Mouse (Mus musculus) MEL (cell line): Measurements from ENCODE around the gene Ccdc102a. TPM values are rescaled to one million over a fixed set of nuclear protein-coding genes. Genes with fewer than 3 reads are reported as not detected.

Experiments
- DNase-seq: peaks from one replicate; pipeline ENCODE4 v3.0.0; 2011; ENCODE audit warnings: low read depth, low spot score
- H3K27ac ChIP-seq: 2 replicates; pipeline ENCODE4 v1.5.1; 2012; ENCODE audit warnings: low read depth, mild to moderate bottlenecking, control low read depth, low read length, moderate library complexity; ENCODE audit not compliant: control insufficient read depth
- H3K27me3 ChIP-seq, 2 experiments: fragments of 150-350 bp in 1 of 2; sonication (generic) in 1 of 2; 2 replicates each; pipeline ENCODE4 v1.6.1; 2012; ENCODE audit warnings: low read length in 2 of 2, mild to moderate bottlenecking in 2 of 2, improper control_type of control experiment in 1 of 2, moderate library complexity in 1 of 2; ENCODE audit not compliant: insufficient read depth in 2 of 2, control insufficient read depth in 1 of 2
- H3K36me3 ChIP-seq, 2 experiments: 2 replicates each; pipeline ENCODE4 v1.6.1; 2012 to 2014; ENCODE audit warnings: low read length in 2 of 2, improper control_type of control experiment in 1 of 2, inconsistent platforms in 1 of 2, mild to moderate bottlenecking in 1 of 2; ENCODE audit not compliant: insufficient read depth in 2 of 2, control insufficient read depth in 1 of 2
- H3K4me1 ChIP-seq, 2 experiments: fragments of 150-350 bp in 1 of 2; sonication (generic) in 1 of 2; 2 replicates each; pipeline ENCODE4 v1.6.1; 2012; ENCODE audit warnings: low read length in 2 of 2, improper control_type of control experiment in 1 of 2, mild to moderate bottlenecking in 1 of 2; ENCODE audit not compliant: insufficient read depth in 2 of 2, control insufficient read depth in 1 of 2
- H3K4me3 ChIP-seq, 2 experiments: fragments of 150-350 bp in 1 of 2; sonication (generic) in 1 of 2; 2 replicates each; pipeline ENCODE4 v1.5.1; 2012; ENCODE audit warnings: low read depth in 2 of 2, low read length in 2 of 2, mild to moderate bottlenecking in 2 of 2, moderate library complexity in 2 of 2, control low read depth in 1 of 2, improper control_type of control experiment in 1 of 2; ENCODE audit not compliant: control insufficient read depth in 1 of 2, insufficient read depth in 1 of 2
- H3K79me2 ChIP-seq: 2 replicates; pipeline ENCODE4 v1.6.1; 2012; ENCODE audit warnings: mild to moderate bottlenecking, low read length, moderate library complexity; ENCODE audit not compliant: control insufficient read depth, poor library complexity, insufficient read depth
- H3K9ac ChIP-seq: 2 replicates; pipeline ENCODE4 v1.6.1; 2012; ENCODE audit warnings: low read depth, mild to moderate bottlenecking, control low read depth, low read length, moderate library complexity; ENCODE audit not compliant: control insufficient read depth, poor library complexity, severe bottlenecking
- H3K9me3 ChIP-seq: fragments of 150-350 bp; sonication (generic); replicated peaks from 2 replicates; pipeline ENCODE4 v1.6.1; 2012; ENCODE audit warnings: mild to moderate bottlenecking, low read length, improper control_type of control experiment, moderate library complexity; ENCODE audit not compliant: insufficient read depth
- BHLHE40 ChIP-seq: IDR thresholded peaks from 2 replicates; pipeline ENCODE4 v1.6.1; 2012; ENCODE audit warnings: low read depth, mild to moderate bottlenecking, inconsistent platforms, low read length, improper control_type of control experiment, borderline replicate concordance
- CHD2 ChIP-seq: IDR thresholded peaks from 2 replicates; pipeline ENCODE4 v1.6.1; 2011; ENCODE audit warnings: low read length, improper control_type of control experiment
- CTCF ChIP-seq, 3 experiments: IDR thresholded peaks in 2 of 3; conservative IDR thresholded peaks in 1 of 3; 2 replicates each; pipeline ENCODE4 v1.5.1; 2011 to 2012; ENCODE audit warnings: low read length in 3 of 3, low read depth in 2 of 3, mild to moderate bottlenecking in 2 of 3, improper control_type of control experiment in 1 of 3, inconsistent platforms in 1 of 3, mixed read lengths in 1 of 3, moderate library complexity in 1 of 3; ENCODE audit not compliant: control insufficient read depth in 1 of 3, insufficient read depth in 1 of 3, poor library complexity in 1 of 3, severe bottlenecking in 1 of 3
- ELF1 ChIP-seq: IDR thresholded peaks from 2 replicates; pipeline ENCODE4 v1.6.1; 2014; ENCODE audit warnings: low read depth, mild to moderate bottlenecking, inconsistent platforms, low read length, improper control_type of control experiment, moderate library complexity
- GATA1 ChIP-seq: IDR thresholded peaks from 2 replicates; pipeline ENCODE4 v1.6.1; 2011; ENCODE audit warnings: low read depth, low read length, improper control_type of control experiment
- MEF2A ChIP-seq: IDR thresholded peaks from 2 replicates; pipeline ENCODE4 v1.6.1; 2014; ENCODE audit warnings: low read depth, mild to moderate bottlenecking, inconsistent platforms, low read length, improper control_type of control experiment; ENCODE audit not compliant: poor library complexity, insufficient replicate concordance, severe bottlenecking; ENCODE audit errors: extremely low read depth
- MYB ChIP-seq: IDR thresholded peaks from 2 replicates; pipeline ENCODE4 v1.6.1; 2011; ENCODE audit warnings: mild to moderate bottlenecking, low read depth, low read length, improper control_type of control experiment
- RCOR1 ChIP-seq: IDR thresholded peaks from 2 replicates; pipeline ENCODE4 v1.6.1; 2012; ENCODE audit warnings: low read depth, mild to moderate bottlenecking, inconsistent platforms, low read length, improper control_type of control experiment
- SMC3 ChIP-seq: IDR thresholded peaks from 2 replicates; pipeline ENCODE4 v1.6.1; 2011; ENCODE audit warnings: low read depth, low read length, improper control_type of control experiment
- TAL1 ChIP-seq: IDR thresholded peaks from 2 replicates; pipeline ENCODE4 v1.6.1; 2012; ENCODE audit warnings: mild to moderate bottlenecking, inconsistent platforms, low read length, moderate library complexity, mixed read lengths
- ZC3H11A ChIP-seq: IDR thresholded peaks from 2 replicates; pipeline ENCODE4 v1.6.1; 2012; ENCODE audit warnings: low read depth, mild to moderate bottlenecking, inconsistent platforms, low read length, improper control_type of control experiment
- polyA plus RNA-seq, 2 experiments: library from polyadenylated mRNA; stranded (reverse) in 1 of 2; unstranded in 1 of 2; fragments of >175 nt in 1 of 2; fragments of >200 nt in 1 of 2; gene quantifications; 2 replicates each; pipeline versions ENCODE4 v1.2.1 to v1.2.4; 2012; ENCODE audit warnings: low replicate concordance in 2 of 2, low read depth in 1 of 2; ENCODE audit not compliant: insufficient read length in 2 of 2, insufficient read depth in 1 of 2, missing spikeins in 1 of 2
- total RNA-seq: library from RNA; depleted of rRNA; stranded (reverse); fragments of 300-350 nt; gene quantifications from 2 replicates; pipeline ENCODE4 v1.2.3, GENCODE M21; 2012

Ccdc102a gene
- total and polyA plus RNA-seq, 3 experiments: 1.7 to 6.8 TPM; not detected in 1

DNA sequence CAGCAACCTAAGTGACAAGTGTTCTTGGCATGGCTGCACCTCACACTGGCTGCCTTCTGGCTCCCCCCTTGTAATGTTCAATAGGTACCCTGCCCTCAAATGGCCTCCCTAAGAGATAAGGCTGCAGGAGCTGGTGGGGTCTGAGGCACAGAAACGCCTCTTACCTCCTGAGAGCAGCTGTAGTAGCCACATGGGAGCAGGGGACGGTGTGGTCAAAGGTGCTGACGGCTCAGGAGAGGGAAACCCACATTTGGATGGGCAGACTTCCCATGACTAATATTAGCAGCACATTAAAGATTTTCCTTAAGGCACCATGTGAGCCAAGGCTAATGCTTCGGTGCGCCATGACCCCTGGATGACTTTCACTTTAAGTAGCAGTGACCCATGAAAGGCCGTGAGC lies 17.3 kb downstream of the Ccdc102a start:
- no peak for TF ChIP-seq TAL1
- TF ChIP-seq CTCF (IDR thresholded peaks at IDR 0.05 in 2 of 3, conservative IDR thresholded peaks at IDR 0.05 in 1 of 3; ENCODE audit: control insufficient read depth in 1 of 3, insufficient read depth in 1 of 3, low read depth in 2 of 3, low read length in 3 of 3, poor library complexity in 1 of 3, severe bottlenecking in 1 of 3): no peak
- TF ChIP-seq MYB: no peak
- TF ChIP-seq ZC3H11A: no peak
- no peak for TF ChIP-seq RCOR1
- no peak for TF ChIP-seq MEF2A
- TF ChIP-seq GATA1: no peak
- no peak for TF ChIP-seq ELF1
- Histone ChIP-seq H3K36me3 (no peaks in the 10 kb centered on the region), H3K4me1 (0 out of 4 replicates have a peak, but pooled peaks cover 0 to 4% of the 10 kb centered on the region in 2 experiments)

DNA sequence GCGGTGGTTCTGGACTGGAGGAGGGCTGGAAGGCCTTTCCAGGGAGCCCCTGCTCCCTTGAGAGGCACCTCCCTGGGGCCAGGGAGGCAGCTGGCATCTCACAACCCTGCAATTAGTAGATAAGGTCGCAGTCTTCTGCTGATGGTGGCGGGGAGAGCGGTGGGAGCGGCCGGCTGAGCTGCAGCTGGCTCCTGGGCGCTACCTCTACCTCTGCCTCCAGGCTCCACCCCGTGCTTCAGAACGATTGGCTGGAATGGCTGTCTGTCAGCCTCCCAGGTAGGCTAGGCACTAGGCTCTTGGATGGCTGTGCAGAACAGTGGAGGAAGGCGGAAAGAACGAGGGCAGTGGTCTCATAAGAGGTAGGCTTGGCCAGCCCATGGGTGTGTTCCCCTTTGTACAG lies 18.6 kb downstream of the Ccdc102a start:
- Histone ChIP-seq H3K27ac (no peak overlapping the region), H3K9me3 (no peaks in the 10 kb centered on the region), H3K4me1 (0 out of 4 replicates have a peak, but pooled peaks cover 0 to 4% of the 10 kb centered on the region in 2 experiments), H3K4me3 (no peak overlapping the region), H3K79me2 (no peaks in the 10 kb centered on the region), H3K27me3 (peaks cover 0 to 10% of the 10 kb centered on the region in 2 experiments; a peak in 2 of 4 replicates), H3K9ac (no peak overlapping the region), H3K36me3 (no peaks in the 10 kb centered on the region)
- peak; percentile 35 for DNase-seq
- TF ChIP-seq TAL1 (peak; percentile 56), BHLHE40 (no peak)

More for the DNA sequence above, 17.3 kb downstream of the Ccdc102a start:
- no peaks in the 10 kb centered on the region for H3K79me2 ChIP-seq
- no peak overlapping the region for H3K27ac ChIP-seq
- H3K9me3 ChIP-seq: no peaks in the 10 kb centered on the region
- peaks cover 0 to 8% of the 10 kb centered on the region in 2 experiments; a peak in 1 of 4 replicates for H3K27me3 ChIP-seq
- DNase-seq: no peak
- H3K9ac ChIP-seq: no peak overlapping the region
- H3K4me3 ChIP-seq: no peak overlapping the region

DNA sequence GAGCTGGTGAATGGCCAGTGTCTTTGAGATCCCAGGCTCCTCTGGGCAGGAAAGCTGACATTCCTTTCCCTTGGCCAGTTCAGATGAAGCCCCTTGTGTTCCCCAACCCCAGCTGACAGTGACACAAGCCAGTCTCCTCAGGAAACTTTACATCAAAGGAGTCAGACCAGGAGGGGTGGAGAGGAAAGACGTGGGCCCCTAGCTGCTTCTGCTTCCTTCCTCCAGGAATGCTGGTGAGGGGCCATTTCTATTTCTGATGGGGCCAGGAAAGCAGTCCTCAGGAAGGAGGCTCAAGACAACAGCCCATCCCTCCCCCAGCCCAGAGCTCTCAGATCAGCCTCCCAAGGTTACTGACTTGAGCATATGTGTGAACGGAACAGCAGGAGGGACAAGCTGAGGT lies 25.0 kb downstream of the Ccdc102a start:
- H3K27ac ChIP-seq: no peak overlapping the region
- TF ChIP-seq SMC3 (no peak), CHD2 (no peak)
- peaks cover 12 to 17% of the 10 kb centered on the region in 2 experiments for H3K27me3 ChIP-seq
- H3K9ac ChIP-seq: no peak overlapping the region
- no peaks in the 10 kb centered on the region for H3K4me1 ChIP-seq
- no peak overlapping the region for H3K4me3 ChIP-seq
- H3K36me3 ChIP-seq: no peaks in the 10 kb centered on the region
- H3K9me3 ChIP-seq: no peaks in the 10 kb centered on the region
- H3K79me2 ChIP-seq: no peaks in the 10 kb centered on the region
- DNase-seq: no peak
